Mouse (Mus musculus): ENCODE measurements around the gene Mrpl4.

Mrpl4 gene

GRCm38 (mm10) chr9:21016331-21017176 is 14.0 kb downstream of the Mrpl4 start:
- DNase-seq (ENCODE audit: low read depth in 2 of 2, low spot score in 2 of 2) = no peak

GRCm38 (mm10) chr9:21017177-21017575 is 14.6 kb downstream of the Mrpl4 start:
- no peak for DNase-seq (ENCODE audit: low read depth in 2 of 2, low spot score in 2 of 2)

- no peak for DNase-seq (ENCODE audit: low read depth in 2 of 2, low spot score in 2 of 2)
Observed at GRCm38 (mm10) chr9:21018600-21018999, 16.1 kb downstream of the Mrpl4 start.

- no peak for DNase-seq (ENCODE audit: low read depth in 2 of 2, low spot score in 2 of 2)
Observed at GRCm38 (mm10) chr9:21021363-21021762, 18.8 kb downstream of the Mrpl4 start.

GRCm38 (mm10) chr9:21022288-21022687 is 19.8 kb downstream of the Mrpl4 start:
- no peak for DNase-seq (ENCODE audit: low read depth in 2 of 2, low spot score in 2 of 2)

- no peak for DNase-seq (ENCODE audit: low read depth in 2 of 2, low spot score in 2 of 2)
Observed at GRCm38 (mm10) chr9:21022726-21023125, 20.2 kb downstream of the Mrpl4 start.

- DNase-seq (ENCODE audit: low read depth in 2 of 2, low spot score in 2 of 2) = no peak
Observed at GRCm38 (mm10) chr9:21025258-21025810, 22.8 kb downstream of the Mrpl4 start.

GRCm38 (mm10) chr9:21026849-21027248 is 24.3 kb downstream of the Mrpl4 start:
- DNase-seq (ENCODE audit: low read depth in 2 of 2, low spot score in 2 of 2) = no peak

- no peak for DNase-seq (ENCODE audit: low read depth in 2 of 2, low spot score in 2 of 2)
Observed at GRCm38 (mm10) chr9:21027774-21028290, 25.3 kb downstream of the Mrpl4 start.

- no peak for DNase-seq (ENCODE audit: low read depth in 2 of 2, low spot score in 2 of 2)
Observed at GRCm38 (mm10) chr9:21028560-21029110, 26.1 kb downstream of the Mrpl4 start.

- peak; percentile 68 to 72 for DNase-seq (ENCODE audit: low read depth in 2 of 2, low spot score in 2 of 2)
Observed at GRCm38 (mm10) chr9:21029291-21030054, 26.9 kb downstream of the Mrpl4 start, which contains the start of gene Icam4. Icam4 (plus strand) TSS chr9:21029373.

- DNase-seq (ENCODE audit: low read depth in 2 of 2, low spot score in 2 of 2) = peak in 1 of 2 experiments; percentile 26
Observed at GRCm38 (mm10) chr9:21030055-21030600, 27.6 kb downstream of the Mrpl4 start.

GRCm38 (mm10) chr9:21030781-21031250 is 28.3 kb downstream of the Mrpl4 start:
- peak; percentile 80 to 89 for DNase-seq (ENCODE audit: low read depth in 2 of 2, low spot score in 2 of 2)

- DNase-seq (ENCODE audit: low read depth in 2 of 2, low spot score in 2 of 2) = peak in 1 of 2 experiments; percentile 60
Observed at GRCm38 (mm10) chr9:21031251-21031895, 28.8 kb downstream of the Mrpl4 start.

GRCm38 (mm10) chr9:21031896-21032351 is 29.4 kb downstream of the Mrpl4 start, which contains the start of gene Icam5:
Icam5 (plus strand) TSS chr9:21032073.
- DNase-seq (ENCODE audit: low read depth in 2 of 2, low spot score in 2 of 2) = peak in 1 of 2 experiments; percentile 32

GRCm38 (mm10) chr9:21032491-21032890 is 30.0 kb downstream of the Mrpl4 start:
- no peak for DNase-seq (ENCODE audit: low read depth in 2 of 2, low spot score in 2 of 2)

- DNase-seq (ENCODE audit: low read depth in 2 of 2, low spot score in 2 of 2) = peak; percentile 65 to 82
Observed at GRCm38 (mm10) chr9:21033136-21033535, 30.6 kb downstream of the Mrpl4 start.

GRCm38 (mm10) chr9:21034481-21035085 is 32.0 kb downstream of the Mrpl4 start:
- DNase-seq (ENCODE audit: low read depth in 2 of 2, low spot score in 2 of 2) = no peak

- no peak for DNase-seq (ENCODE audit: low read depth in 2 of 2, low spot score in 2 of 2)
Observed at GRCm38 (mm10) chr9:21035586-21035985, 33.0 kb downstream of the Mrpl4 start.

- DNase-seq (ENCODE audit: low read depth in 2 of 2, low spot score in 2 of 2) = no peak
Observed at GRCm38 (mm10) chr9:21036161-21036560, 33.6 kb downstream of the Mrpl4 start.
